Mouse (Mus musculus) C2C12 (cell line): ENCODE results near the gene Chst15.

Experiments used
- CTCF ChIP-seq: IDR thresholded peaks from one replicate; pipeline ENCODE4 v1.5.1; 2011; ENCODE audit not compliant: control insufficient read depth, insufficient read depth, insufficient read length
- MAX ChIP-seq: IDR thresholded peaks from one replicate; pipeline ENCODE4 v1.6.1; 2011; ENCODE audit warnings: mild to moderate bottlenecking, control low read depth

DNA sequence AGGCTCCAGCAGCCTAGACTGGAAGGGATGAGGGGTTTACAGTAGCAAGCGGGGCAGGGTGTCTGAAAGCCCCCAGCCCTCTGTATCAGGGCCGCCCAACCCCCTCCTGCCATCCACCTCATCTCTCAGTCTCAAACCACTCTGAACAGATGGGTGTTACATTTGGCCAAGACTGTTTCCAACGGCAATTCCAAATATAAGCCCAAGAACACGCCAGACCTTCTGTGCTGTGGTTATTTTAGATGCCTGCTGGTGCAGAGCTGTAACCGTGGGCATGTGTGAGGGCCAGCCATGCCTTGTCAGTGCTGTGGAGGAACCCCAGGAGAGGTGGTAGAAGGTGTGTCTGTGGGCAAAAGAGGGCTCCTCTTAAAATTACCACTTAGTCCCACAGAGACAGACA is 63.5 kb downstream of the Chst15 start:
- TF ChIP-seq MAX (no peak), CTCF (no peak)
